Mouse (Mus musculus): Measurements from ENCODE around the gene Tbx2.

Gene Tbx2

GRCm38 (mm10) chr11:85832231-85832924, at the start of gene Tbx2:
Tbx2 (plus strand) TSS chr11:85832551.
- peak; percentile 84 to 92 for DNase-seq (ENCODE audit: low spot score in 2 of 2)

- DNase-seq (ENCODE audit: low spot score in 2 of 2): no peak
Observed at GRCm38 (mm10) chr11:85786113-85786718, 46.1 kb upstream of the Tbx2 start.

DNA sequence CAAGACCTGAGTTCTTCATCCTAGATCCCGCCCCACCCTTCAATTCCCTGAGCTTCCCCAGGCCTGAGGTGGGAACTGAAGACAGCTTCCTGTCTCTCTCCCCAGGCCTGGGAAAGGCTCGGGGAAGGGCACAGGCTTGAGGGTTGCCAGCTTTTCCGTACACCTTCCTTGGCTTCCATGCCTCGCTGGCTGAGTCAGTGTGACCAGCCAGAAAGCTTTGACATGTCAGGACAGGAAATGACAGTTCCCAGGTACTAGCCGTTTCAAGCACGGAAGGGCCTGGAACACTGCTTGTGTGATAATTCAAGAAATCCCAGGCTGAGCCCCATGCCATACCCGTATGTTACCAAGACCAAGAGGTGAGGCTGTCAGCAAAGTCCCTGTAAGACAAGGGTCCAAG, 42.6 kb upstream of the Tbx2 start:
- DNase-seq (ENCODE audit: low spot score in 2 of 2): peak; percentile 29 to 59

DNA sequence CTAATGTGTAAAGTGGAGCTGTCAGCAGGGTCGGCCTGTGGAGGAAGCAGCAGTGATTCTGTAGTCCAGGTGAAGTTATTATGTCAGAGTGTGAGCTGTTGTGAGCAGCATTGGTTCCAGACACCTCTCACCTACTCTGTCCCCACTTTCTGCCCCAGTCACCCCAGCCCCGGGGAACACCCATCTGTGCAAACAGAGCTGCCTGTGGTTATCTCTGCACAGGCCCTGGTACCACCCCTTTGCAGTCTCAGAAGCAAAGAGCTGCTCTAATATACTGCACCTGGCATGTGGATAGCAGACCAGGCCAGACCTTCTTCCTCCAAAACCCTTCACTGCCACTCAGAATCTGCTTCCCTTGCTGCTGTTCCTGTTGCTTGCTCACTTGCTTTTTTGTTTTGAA, 42.1 kb upstream of the Tbx2 start:
- peak in 1 of 2 experiments; percentile 33 for DNase-seq (ENCODE audit: low spot score in 2 of 2)

DNA sequence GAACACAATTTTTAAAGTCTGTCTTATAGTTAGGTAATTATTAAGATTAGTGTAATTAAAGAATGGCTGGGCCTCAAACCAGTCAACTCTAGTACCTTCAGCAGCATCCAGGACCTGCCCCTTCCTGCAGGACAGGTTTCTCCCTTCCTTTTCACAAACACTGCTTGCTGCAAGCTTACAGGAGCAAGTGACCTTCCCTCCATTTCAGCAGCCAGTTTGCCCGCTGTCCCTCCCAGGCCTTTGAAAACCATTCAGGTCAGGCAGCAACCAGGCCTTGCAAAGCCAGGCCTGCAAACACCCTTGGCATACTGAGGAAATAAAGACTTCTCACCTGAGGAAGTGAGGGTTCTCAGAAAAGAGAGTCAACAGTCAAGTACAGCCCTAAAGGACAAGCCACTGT, 41.1 kb upstream of the Tbx2 start:
- DNase-seq (ENCODE audit: low spot score in 2 of 2): peak; percentile 31 to 72

DNA sequence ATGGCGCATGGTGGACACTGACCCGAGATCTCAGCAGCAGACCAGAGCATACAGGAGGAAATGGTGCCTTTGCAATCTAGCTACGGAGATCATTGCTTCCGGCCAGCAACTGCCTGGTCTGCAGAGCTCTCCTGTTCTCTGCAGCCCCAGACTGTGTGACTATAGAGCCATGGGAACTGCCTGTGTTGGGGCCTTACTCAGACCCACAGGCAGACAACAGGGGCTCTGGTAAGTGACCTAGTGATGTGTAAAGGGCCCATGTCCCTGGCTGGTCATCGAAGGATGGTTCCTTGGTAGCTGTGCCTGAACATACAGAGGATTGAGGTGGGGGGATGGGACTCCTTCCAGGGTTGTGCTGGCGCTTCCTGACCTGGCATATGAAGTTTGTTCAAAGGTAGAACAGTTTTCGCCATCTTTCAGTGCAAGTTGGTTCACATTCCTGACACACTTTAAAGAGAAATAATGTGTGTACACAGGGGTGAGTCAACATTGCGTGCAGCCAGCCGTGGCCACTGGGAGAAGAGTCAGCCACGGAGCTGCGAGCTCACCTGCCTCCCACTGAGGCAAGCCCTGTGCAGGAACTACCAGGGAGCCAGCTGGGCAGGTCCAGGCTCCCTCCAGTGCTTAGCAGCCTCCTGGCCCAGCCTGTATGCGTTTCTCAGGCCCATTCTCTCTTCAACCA, 39.7 kb upstream of the Tbx2 start:
- DNase-seq (ENCODE audit: low spot score in 2 of 2): peak; percentile 47 to 79

GRCm38 (mm10) chr11:85799456-85799855, 32.9 kb upstream of the Tbx2 start:
- DNase-seq (ENCODE audit: low spot score in 2 of 2): no peak

- no peak for DNase-seq (ENCODE audit: low spot score in 2 of 2)
Observed at GRCm38 (mm10) chr11:85799856-85800255, 32.5 kb upstream of the Tbx2 start.

GRCm38 (mm10) chr11:85800380-85800779, 32.0 kb upstream of the Tbx2 start:
- no peak for DNase-seq (ENCODE audit: low spot score in 2 of 2)

- DNase-seq (ENCODE audit: low spot score in 2 of 2): peak in 1 of 2 experiments; percentile 45
Observed at GRCm38 (mm10) chr11:85804048-85804447, 28.3 kb upstream of the Tbx2 start.

DNA sequence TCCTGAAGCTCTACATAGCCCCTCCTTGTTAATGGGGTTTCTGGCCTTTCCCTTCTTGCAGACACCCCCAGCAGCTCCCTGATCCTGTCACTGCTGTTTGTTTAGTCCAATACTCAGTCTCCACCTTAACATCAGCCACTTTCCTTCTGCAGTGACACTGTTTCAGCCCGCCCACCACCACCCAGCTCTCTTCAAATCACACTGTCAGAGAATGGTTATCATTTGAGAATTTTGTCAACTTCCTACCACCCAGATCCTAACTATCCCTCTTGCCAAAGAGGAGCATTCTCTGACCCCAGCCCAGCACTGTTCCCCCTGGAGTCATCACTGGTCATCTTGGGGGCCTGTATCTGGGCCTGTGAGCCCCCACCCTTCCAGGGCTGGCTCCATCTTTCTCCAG, 26.6 kb upstream of the Tbx2 start:
- DNase-seq (ENCODE audit: low spot score in 2 of 2): no peak

- no peak for DNase-seq (ENCODE audit: low spot score in 2 of 2)
Observed at GRCm38 (mm10) chr11:85807353-85807752, 25.0 kb upstream of the Tbx2 start.

DNA sequence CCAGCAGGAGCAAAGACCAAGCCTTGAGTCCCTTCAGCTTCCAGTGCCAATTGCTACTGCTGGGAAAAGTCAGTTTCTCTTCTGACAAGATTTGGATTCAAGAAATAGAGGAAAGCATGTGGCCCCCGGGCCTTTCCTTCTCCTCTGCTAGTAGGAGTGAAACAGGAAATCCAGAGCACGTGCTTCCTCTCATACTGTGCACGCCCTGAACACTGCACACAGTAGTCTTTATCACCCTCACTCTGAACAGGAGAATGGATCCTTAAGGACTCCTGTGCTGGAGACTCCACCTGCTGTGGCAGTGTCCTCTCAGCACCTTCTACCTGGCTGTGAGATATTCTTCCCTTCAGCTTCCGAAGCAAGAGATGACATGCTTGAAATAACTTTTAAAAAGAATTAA, 21.1 kb upstream of the Tbx2 start:
- no peak for DNase-seq (ENCODE audit: low spot score in 2 of 2)

DNA sequence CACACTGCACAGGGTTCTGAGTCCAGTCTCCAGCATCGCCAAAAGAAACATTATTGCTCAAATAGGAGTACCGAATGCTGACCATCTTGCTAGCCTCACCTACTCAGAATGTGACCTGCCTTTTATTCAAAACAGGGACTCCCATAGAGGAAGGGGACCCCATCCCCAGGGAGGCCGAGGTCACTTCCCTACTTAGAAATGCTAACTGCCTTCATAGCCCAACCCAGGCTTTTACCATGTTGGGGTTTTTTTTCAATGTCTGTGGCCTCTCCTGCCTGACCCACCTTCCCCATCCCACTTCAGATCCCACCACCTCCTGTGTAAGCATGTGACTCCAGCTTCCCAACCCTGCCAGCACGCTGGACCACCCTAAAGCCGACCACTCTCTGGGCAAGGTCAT, 20.7 kb upstream of the Tbx2 start:
- no peak for DNase-seq (ENCODE audit: low spot score in 2 of 2)

DNA sequence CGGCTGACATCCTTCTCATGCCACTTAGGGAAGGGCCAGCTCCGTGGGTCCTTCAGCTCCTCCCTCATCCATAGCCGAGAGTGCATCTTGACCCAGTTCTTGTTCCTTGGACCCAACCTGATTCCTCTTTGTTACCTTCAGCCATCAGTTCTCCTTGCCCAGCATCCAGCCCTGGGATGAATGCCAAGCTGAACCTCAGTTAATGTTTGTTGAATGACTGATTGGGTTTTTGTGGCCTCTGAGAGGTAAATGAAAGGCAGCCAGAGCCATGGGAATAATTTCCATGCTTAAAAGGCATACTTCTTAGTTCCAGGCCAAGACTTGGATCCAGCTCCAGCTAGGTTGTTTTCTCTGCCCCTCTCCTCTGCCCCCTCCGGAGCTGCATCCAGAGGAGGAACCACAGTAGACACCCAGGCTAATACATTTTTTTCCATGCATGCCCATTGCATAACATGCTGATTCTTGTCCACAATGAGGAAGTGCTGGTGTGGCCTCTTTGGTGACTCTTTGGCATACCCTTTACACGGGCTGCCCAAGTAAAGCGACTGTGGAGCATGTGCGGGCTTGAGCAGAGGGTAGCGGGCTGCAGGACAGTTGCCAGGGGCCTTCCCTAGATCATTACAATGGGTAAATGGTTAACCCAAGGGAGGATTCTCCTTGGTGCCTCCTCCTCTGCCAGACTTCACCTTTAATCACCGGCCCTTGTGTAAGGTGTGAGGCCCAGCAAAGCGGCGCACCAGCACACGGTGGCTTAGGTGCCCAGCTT, 20.0 kb upstream of the Tbx2 start:
- peak in 1 of 2 experiments; percentile 41 for DNase-seq (ENCODE audit: low spot score in 2 of 2)

GRCm38 (mm10) chr11:85814678-85815077, 17.7 kb upstream of the Tbx2 start:
- DNase-seq (ENCODE audit: low spot score in 2 of 2): no peak

- no peak for DNase-seq (ENCODE audit: low spot score in 2 of 2)
Observed at GRCm38 (mm10) chr11:85816471-85816870, 15.9 kb upstream of the Tbx2 start.

GRCm38 (mm10) chr11:85818401-85818800, 13.9 kb upstream of the Tbx2 start:
- peak in 1 of 2 experiments; percentile 45 for DNase-seq (ENCODE audit: low spot score in 2 of 2)

- DNase-seq (ENCODE audit: low spot score in 2 of 2): no peak
Observed at GRCm38 (mm10) chr11:85820959-85821358, 11.4 kb upstream of the Tbx2 start.

- DNase-seq (ENCODE audit: low spot score in 2 of 2): no peak
Observed at GRCm38 (mm10) chr11:85821659-85822058, 10.7 kb upstream of the Tbx2 start.

DNA sequence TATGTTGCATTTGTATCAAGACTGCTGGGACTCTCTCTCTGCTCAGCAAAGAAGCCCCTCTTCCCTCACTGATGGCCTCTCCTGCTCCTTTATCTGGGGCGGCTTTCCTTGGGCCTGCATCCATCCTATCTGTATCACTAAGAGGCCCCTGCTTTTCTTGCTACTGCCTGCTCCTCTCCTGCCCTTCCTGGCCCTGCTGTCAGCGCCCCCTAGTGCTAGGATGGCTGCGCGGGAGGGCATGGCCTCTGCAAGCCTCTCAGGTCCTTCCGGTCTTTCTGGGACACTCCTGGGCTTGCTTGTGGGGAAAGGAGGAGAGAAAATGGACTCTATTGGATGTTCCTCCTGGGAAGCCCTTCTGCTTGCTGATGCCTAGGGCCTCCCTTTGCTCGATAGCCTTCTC, 9.2 kb upstream of the Tbx2 start:
- peak; percentile 81 for DNase-seq (ENCODE audit: low spot score in 2 of 2)

- no peak for DNase-seq (ENCODE audit: low spot score in 2 of 2)
Observed at GRCm38 (mm10) chr11:85823794-85824193, 8.6 kb upstream of the Tbx2 start.
